Mouse (Mus musculus) heart, embryonic 11.5 days (tissue): ENCODE measurements around the gene Mgam. TPM values are rescaled to one million over a fixed set of nuclear protein-coding genes. Genes with fewer than 3 reads are reported as not detected.
"Not testable (repeated sequence)": the region's sequence is repeated elsewhere in the genome, so short reads cannot be mapped to it uniquely, and the experiment has no call there.

Experiments used
- ATAC-seq: fragments of 200-750 bp; cut with Nextera tagmentation; replicated peaks from 2 replicates; pipeline ENCODE4 v1.8.0; 2017; ENCODE audit warnings: moderate library complexity; ENCODE audit not compliant: insufficient number of reproducible peaks, low FRiP score, low TSS enrichment
- H3K27ac ChIP-seq: fragments of 300-500 bp; sonication (generic); 2 replicates; pipeline ENCODE4 v1.5.1; 2014; ENCODE audit warnings: mild to moderate bottlenecking, low read depth, low read length
- H3K27me3 ChIP-seq: fragments of 300-500 bp; sonication (generic); 2 replicates; pipeline ENCODE4 v1.6.1; 2014; ENCODE audit warnings: mild to moderate bottlenecking, low read length, mixed read lengths; ENCODE audit not compliant: control insufficient read depth, insufficient read depth
- H3K36me3 ChIP-seq: fragments of 300-500 bp; sonication (generic); 2 replicates; pipeline ENCODE4 v1.6.1; 2014; ENCODE audit warnings: mild to moderate bottlenecking, low read length, moderate library complexity, mixed read lengths; ENCODE audit not compliant: control insufficient read depth, insufficient read depth
- H3K4me1 ChIP-seq: fragments of 300-500 bp; sonication (generic); 2 replicates; pipeline ENCODE4 v1.6.1; 2014; ENCODE audit warnings: low read length; ENCODE audit not compliant: control insufficient read depth, insufficient read depth
- H3K4me2 ChIP-seq: fragments of 300-500 bp; sonication (generic); 2 replicates; pipeline ENCODE4 v1.6.1; 2014; ENCODE audit warnings: mild to moderate bottlenecking, moderate library complexity
- H3K4me3 ChIP-seq: fragments of 300-500 bp; sonication (generic); 2 replicates; pipeline ENCODE4 v1.5.1; 2014; ENCODE audit warnings: low read depth, low read length
- H3K9ac ChIP-seq: fragments of 300-500 bp; sonication (generic); 2 replicates; pipeline ENCODE4 v1.6.1; 2014; ENCODE audit warnings: mild to moderate bottlenecking, low read depth, low read length, moderate library complexity
- H3K9me3 ChIP-seq: fragments of 300-500 bp; sonication (generic); replicated peaks from 2 replicates; pipeline ENCODE4 v1.6.1; 2016; ENCODE audit warnings: low read length; ENCODE audit not compliant: control insufficient read depth
- WGBS: fragments of 180-500 bp; shearing (Covaris S2); extraction: QIAGEN DNeasy Blood & Tissue Kit; methylation state at CpG from one replicate; pipeline ENCODE4 v1.1.7; 2014; ENCODE audit not compliant: insufficient replicate concordance; 5-methylcytosine and 5-hydroxymethylcytosine counted together
- polyA plus RNA-seq: library from polyadenylated mRNA; unstranded; fragments of >200 nt; fragmentation: Nextera tagmentation; extraction: Ambion mirVana; gene quantifications from 2 replicates; pipeline ENCODE4 v1.2.1, GENCODE M21; 2014

Gene Mgam
- 0.04 and 0.06 TPM in 2 replicates for polyA plus RNA-seq

GRCm38 (mm10) chr6:40628406-40629000 lies at the start of gene Mgam:
Gene Mgam, plus strand, starts transcription at chr6:40628831.
- Histone ChIP-seq H3K4me3 (no peak within 1 kb of the TSS), H3K4me2 (no peak within 1 kb of the TSS), H3K9me3 (no peaks in the 10 kb centered on the region), H3K27ac (no peak within 1 kb of the TSS), H3K4me1 (no peaks in the 10 kb centered on the region), H3K9ac (no peak within 1 kb of the TSS), H3K27me3 (no peaks in the 10 kb centered on the region), H3K36me3 (no peaks in the 10 kb centered on the region)
- 80% methylated on average over 8 of the region's 8 CpGs for WGBS
- ATAC-seq, result no peak

- no peaks in the 10 kb centered on the region for H3K4me1 ChIP-seq
- H3K4me3 ChIP-seq, result no peak overlapping the region
- no peaks in the 10 kb centered on the region for H3K27me3 ChIP-seq
- H3K9me3 ChIP-seq, result no peaks in the 10 kb centered on the region
- no peak overlapping the region for H3K4me2 ChIP-seq
- H3K27ac ChIP-seq, result no peak overlapping the region
- WGBS, result 80% methylated on average over 6 of the region's 6 CpGs
- ATAC-seq, result no peak
- no peak overlapping the region for H3K9ac ChIP-seq
- no peaks in the 10 kb centered on the region for H3K36me3 ChIP-seq
Measured at GRCm38 (mm10) chr6:40584336-40584735, 44.3 kb upstream of the Mgam start.

GRCm38 (mm10) chr6:40585645-40586044 lies 43.0 kb upstream of the Mgam start, which contains the start of gene Clec5a:
Gene Clec5a, minus strand, starts transcription at chr6:40585821.
- H3K9ac ChIP-seq, result no peak within 1 kb of the TSS
- WGBS, result 60% methylated on average over 5 of the region's 5 CpGs
- no peak within 1 kb of the TSS for H3K27ac ChIP-seq
- no peaks in the 10 kb centered on the region for H3K9me3 ChIP-seq
- ATAC-seq, result no peak
- no peaks in the 10 kb centered on the region for H3K36me3 ChIP-seq
- H3K4me2 ChIP-seq, result no peak within 1 kb of the TSS
- no peaks in the 10 kb centered on the region for H3K4me1 ChIP-seq
- H3K27me3 ChIP-seq, result no peaks in the 10 kb centered on the region
- H3K4me3 ChIP-seq, result no peak within 1 kb of the TSS

GRCm38 (mm10) chr6:40588346-40588745 lies 40.3 kb upstream of the Mgam start:
- no peaks in the 10 kb centered on the region for H3K9me3 ChIP-seq
- no peaks in the 10 kb centered on the region for H3K27me3 ChIP-seq
- ATAC-seq, result no peak
- H3K36me3 ChIP-seq, result no peaks in the 10 kb centered on the region
- no peak overlapping the region for H3K9ac ChIP-seq
- H3K4me3 ChIP-seq, result no peak overlapping the region
- H3K4me2 ChIP-seq, result no peak overlapping the region
- 81% methylated on average over 2 of the region's 2 CpGs for WGBS
- H3K4me1 ChIP-seq, result no peaks in the 10 kb centered on the region
- H3K27ac ChIP-seq, result no peak overlapping the region

GRCm38 (mm10) chr6:40594804-40595550 lies 33.7 kb upstream of the Mgam start:
- Histone ChIP-seq H3K4me3 (no peak overlapping the region), H3K27ac (no peak overlapping the region), H3K36me3 (no peaks in the 10 kb centered on the region), H3K4me1 (no peaks in the 10 kb centered on the region), H3K27me3 (no peaks in the 10 kb centered on the region), H3K4me2 (no peak overlapping the region), H3K9me3 (no peaks in the 10 kb centered on the region), H3K9ac (no peak overlapping the region)
- WGBS, result 69% methylated on average over 3 of the region's 3 CpGs
- ATAC-seq, result no peak

- H3K9ac ChIP-seq, H3K4me3 ChIP-seq, H3K27me3 ChIP-seq, H3K4me1 ChIP-seq, H3K27ac ChIP-seq, H3K36me3 ChIP-seq, H3K4me2 ChIP-seq, ATAC-seq, H3K9me3 ChIP-seq: not testable (repeated sequence)
- WGBS, result 29% methylated on average over 4 of the region's 4 CpGs
Measured at GRCm38 (mm10) chr6:40598546-40598945, 30.1 kb upstream of the Mgam start.

GRCm38 (mm10) chr6:40607431-40607830 lies 21.2 kb upstream of the Mgam start:
- no peak for ATAC-seq

GRCm38 (mm10) chr6:40610244-40610643 lies 18.4 kb upstream of the Mgam start:
- Histone ChIP-seq H3K27me3 (no peaks in the 10 kb centered on the region), H3K4me1 (no peaks in the 10 kb centered on the region), H3K27ac (no peak overlapping the region), H3K9me3 (no peaks in the 10 kb centered on the region), H3K9ac (no peak overlapping the region), H3K4me3 (no peak overlapping the region), H3K36me3 (no peaks in the 10 kb centered on the region), H3K4me2 (no peak overlapping the region)
- ATAC-seq, result no peak
- 80% methylated on average over 8 of the region's 8 CpGs for WGBS

More at GRCm38 (mm10) chr6:40607431-40607830, 21.2 kb upstream of the Mgam start:
- H3K4me3 ChIP-seq, result no peak overlapping the region
- no peaks in the 10 kb centered on the region for H3K9me3 ChIP-seq
- H3K27ac ChIP-seq, result no peak overlapping the region
- H3K4me2 ChIP-seq, result no peak overlapping the region
- H3K9ac ChIP-seq, result no peak overlapping the region
- no peaks in the 10 kb centered on the region for H3K4me1 ChIP-seq
- H3K36me3 ChIP-seq, result no peaks in the 10 kb centered on the region
- H3K27me3 ChIP-seq, result no peaks in the 10 kb centered on the region
